Mouse (Mus musculus) heart, embryonic 12.5 days (tissue): Measurements from ENCODE around the gene Epo. TPM values are rescaled to one million over a fixed set of nuclear protein-coding genes. Genes with fewer than 3 reads are reported as not detected.

Experiments
- microRNA-seq: library from miRNA; unstranded; fragments of <30 nt; microRNA quantifications from one replicate; pipeline ENCODE4, GENCODE M21; 2017
- polyA plus RNA-seq: library from polyadenylated mRNA; unstranded; fragments of >200 nt; fragmentation: Nextera tagmentation; extraction: Ambion mirVana; gene quantifications from 2 replicates; pipeline ENCODE4 v1.2.1, GENCODE M21; 2016

Gene Epo
- polyA plus RNA-seq, 1 experiment from 2014 or later: not detected

Small RNAs within 50 kb of the gene (microRNA-seq; reads per million reads assigned to microRNA genes)
- 0.71 reads per million for gene Mir6418

Other genes with a start within 250 kb of the Epo start
- 23.5 and 28.3 TPM in 2 replicates for gene Ache, start 245.7 kb downstream of the Epo start, polyA plus RNA-seq
- gene Ufsp1, start 238.6 kb downstream of the Epo start, polyA plus RNA-seq: 10.1 and 10.6 TPM in 2 replicates
- 106 and 107 TPM in 2 replicates for gene Srrt, start 225.6 kb downstream of the Epo start, polyA plus RNA-seq
- 46.3 and 47.0 TPM in 2 replicates for gene Trip6, start 218.8 kb downstream of the Epo start, polyA plus RNA-seq
- 9.4 and 10.2 TPM in 2 replicates for gene Slc12a9, start 199.6 kb downstream of the Epo start, polyA plus RNA-seq
- gene Ephb4, start 183.1 kb downstream of the Epo start, polyA plus RNA-seq: 53.1 and 55.6 TPM in 2 replicates
- 0.04 TPM in 2 replicates for gene Zan, start 56.2 kb downstream of the Epo start, polyA plus RNA-seq
- 44.0 and 44.1 TPM in 2 replicates for gene Pop7, start 30.7 kb downstream of the Epo start, polyA plus RNA-seq
- 9.9 and 10.1 TPM in 2 replicates for gene Gigyf1, start 14.7 kb downstream of the Epo start, polyA plus RNA-seq
- 277 and 287 TPM in 2 replicates for gene Gnb2, start 268 bp upstream of the Epo start, polyA plus RNA-seq
- 0.40 TPM in 1 of 2 replicates, not detected in the other for gene Actl6b, start 20.3 kb upstream of the Epo start, polyA plus RNA-seq
- 0.51 and 1.9 TPM in 2 replicates for gene Tfr2, start 36.6 kb upstream of the Epo start, polyA plus RNA-seq
- 18.7 and 18.8 TPM in 2 replicates for gene Mospd3, start 67.8 kb upstream of the Epo start, polyA plus RNA-seq
- 109 and 118 TPM in 2 replicates for gene Pcolce, start 80.5 kb upstream of the Epo start, polyA plus RNA-seq
- gene Fbxo24, start 95.8 kb upstream of the Epo start, polyA plus RNA-seq: 0.15 TPM in 1 of 2 replicates, not detected in the other
- gene Lrch4, start 95.9 kb upstream of the Epo start, polyA plus RNA-seq: 24.3 and 27.3 TPM in 2 replicates
- 6.9 and 7.1 TPM in 2 replicates for gene Gm20605, start 95.9 kb upstream of the Epo start, polyA plus RNA-seq
- 5.2 and 5.3 TPM in 2 replicates for gene Sap25, start 108.1 kb upstream of the Epo start, polyA plus RNA-seq
- 0.20 and 0.21 TPM in 2 replicates for gene Irs3, start 112.5 kb upstream of the Epo start, polyA plus RNA-seq
- gene Agfg2, start 151.5 kb upstream of the Epo start, polyA plus RNA-seq: 25.6 and 29.3 TPM in 2 replicates
- 1.2 and 1.7 TPM in 2 replicates for gene Nyap1, start 208.4 kb upstream of the Epo start, polyA plus RNA-seq
- gene Tsc22d4, start 212.5 kb upstream of the Epo start, polyA plus RNA-seq: 144 and 154 TPM in 2 replicates
- gene Ppp1r35, start 245.6 kb upstream of the Epo start, polyA plus RNA-seq: 28.0 and 31.8 TPM in 2 replicates